ENCODE assay signal across 26 mouse cellular contexts in the genomic region with DNA sequence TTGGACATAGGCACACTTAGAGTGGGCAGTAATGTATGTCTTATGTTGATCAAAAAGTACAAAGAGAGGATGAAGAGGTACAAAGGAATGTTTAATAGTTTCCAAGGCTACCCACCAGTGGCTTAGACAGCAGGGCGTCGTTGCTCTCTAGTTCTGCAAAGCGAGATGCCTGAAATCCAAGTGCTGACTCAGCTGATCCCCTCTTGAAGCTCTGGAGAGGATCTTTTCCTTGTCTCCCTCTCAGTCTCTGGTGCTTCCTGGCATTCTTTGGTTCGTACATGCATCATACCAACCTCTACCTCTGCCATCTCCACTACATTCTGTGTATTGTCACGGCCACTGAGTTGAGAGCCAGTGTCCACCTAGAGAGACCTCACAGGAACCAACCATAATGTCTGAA.
A peak's percentile ranks its signal among the peaks of the same experiment; 100 is the strongest.
DNase-seq lines count a peak whose midpoint lies in the region; ATAC-seq and TF ChIP-seq lines count a peak whose summit lies in the region.
"Had no signal": no experiment of that assay in that cellular context is flagged by ENCODE, and none has a peak within 500 bp of the region (broad histone marks: within the 10 kb centered on the region; RNA-seq: fewer than 3 reads in every experiment).

No protein-coding gene starts in this region.

- H3K9ac ChIP-seq in forebrain, embryonic 14.5 days (ENCODE audit: low read length), result no peak overlapping the region
- no peak overlapping the region for H3K9ac ChIP-seq in forebrain, embryonic 12.5 days
- no peak overlapping the region for H3K9ac ChIP-seq in lung, embryonic 15.5 days
- H3K9ac ChIP-seq in lung, postnatal 0 days (replicated peaks; ENCODE audit: low read depth), result no peak overlapping the region
- no peak overlapping the region for H3K9ac ChIP-seq in ES-E14 (ENCODE audit: insufficient read depth, low read depth, low read length, poor library complexity, severe bottlenecking)
- H3K9ac ChIP-seq in forebrain, embryonic 16.5 days (replicated peaks; ENCODE audit: low read depth, low read length), result no peak overlapping the region
- H3K9ac ChIP-seq: embryonic facial prominence, embryonic 12.5 days; heart, embryonic 15.5 days; intestine, embryonic 15.5 days; limb, embryonic 13.5 days; midbrain, embryonic 15.5 days had no signal

- TF ChIP-seq CTCF in lung, postnatal 0 days (IDR thresholded peaks at IDR 0.05), result no peak

- TF ChIP-seq EP300 in lung, postnatal 0 days (IDR thresholded peaks at IDR 0.05), result no peak

- H3K4me1 ChIP-seq in forebrain, embryonic 14.5 days (ENCODE audit: control insufficient read depth, insufficient read depth, low read length), result peaks cover 29% of the 10 kb centered on the region
- H3K4me1 ChIP-seq in forebrain, embryonic 12.5 days, result peaks cover 34% of the 10 kb centered on the region
- peaks cover 58% of the 10 kb centered on the region for H3K4me1 ChIP-seq in lung, embryonic 15.5 days
- peaks cover 5% of the 10 kb centered on the region; the same call in 1 of the 2 replicates for H3K4me1 ChIP-seq in lung, postnatal 0 days (ENCODE audit: insufficient read depth, low read depth, low read length)
- H3K4me1 ChIP-seq in ES-E14 (ENCODE audit: control insufficient read depth in 2 of 2, insufficient read depth in 2 of 2, low read length in 2 of 2, poor library complexity in 1 of 2), result peaks cover 0 to 2% of the 10 kb centered on the region in 2 experiments; a peak in 1 of 4 replicates
- H3K4me1 ChIP-seq in forebrain, embryonic 16.5 days (replicated peaks; ENCODE audit: control insufficient read depth, insufficient read depth, low read length), result peaks cover 45% of the 10 kb centered on the region

- DNase-seq in forebrain, embryonic 14.5 days (ENCODE audit: low spot score), result no peak
- DNase-seq in lung, postnatal 0 days (ENCODE audit: low spot score), result no peak
- DNase-seq in ES-E14 (ENCODE audit: low read depth, low spot score), result no peak
- DNase-seq in urinary bladder, adult 2 months (ENCODE audit: low spot score), result no peak
- no peak for DNase-seq in cerebellum, adult 8-10 months
- DNase-seq: adrenal gland, adult 8-10 months; cerebellum, adult 9-10 months; cerebellum, postnatal 36 days; gastrocnemius, postnatal 25 days; heart, adult 11 months; kidney, adult 2 months; kidney, postnatal 4 days; lung, postnatal 14 days; right cerebral cortex, postnatal 4 days; thymus, postnatal 14 days had no signal

- no peaks in the 10 kb centered on the region for H3K27me3 ChIP-seq in forebrain, embryonic 14.5 days (replicated peaks; ENCODE audit: control insufficient read depth, insufficient read depth, low read length)
- H3K27me3 ChIP-seq in forebrain, embryonic 12.5 days, result no peaks in the 10 kb centered on the region
- H3K27me3 ChIP-seq in lung, embryonic 15.5 days, result no peaks in the 10 kb centered on the region
- H3K27me3 ChIP-seq in lung, postnatal 0 days (replicated peaks; ENCODE audit: insufficient read depth, low read length), result no peaks in the 10 kb centered on the region
- no peaks in the 10 kb centered on the region for H3K27me3 ChIP-seq in forebrain, embryonic 16.5 days (replicated peaks; ENCODE audit: control insufficient read depth, insufficient read depth, low read length)
- H3K27me3 ChIP-seq: heart, embryonic 15.5 days; intestine, embryonic 15.5 days; limb, embryonic 13.5 days; midbrain, embryonic 15.5 days had no signal

- no peak overlapping the region for H3K4me2 ChIP-seq in forebrain, embryonic 14.5 days (ENCODE audit: low read length)
- H3K4me2 ChIP-seq in forebrain, embryonic 12.5 days, result no peak overlapping the region
- H3K4me2 ChIP-seq in lung, embryonic 15.5 days, result no peak overlapping the region
- H3K4me2 ChIP-seq in lung, postnatal 0 days (replicated peaks; ENCODE audit: low read depth, low read length), result no peak overlapping the region
- no peak overlapping the region for H3K4me2 ChIP-seq in forebrain, embryonic 16.5 days (ENCODE audit: low read length)
- H3K4me2 ChIP-seq: embryonic facial prominence, embryonic 12.5 days; heart, embryonic 15.5 days; intestine, embryonic 15.5 days; limb, embryonic 13.5 days; liver, embryonic 11.5 days; midbrain, embryonic 15.5 days had no signal

- no peak for ATAC-seq in forebrain, embryonic 14.5 days
- no peak for ATAC-seq in forebrain, embryonic 12.5 days (ENCODE audit: low FRiP score)
- ATAC-seq in lung, embryonic 15.5 days (ENCODE audit: borderline replicate concordance, extremely low read depth, low FRiP score, low TSS enrichment), result no peak
- ATAC-seq in lung, postnatal 0 days, result no peak
- no peak for ATAC-seq in forebrain, embryonic 16.5 days
- ATAC-seq: intestine, embryonic 15.5 days; midbrain, embryonic 15.5 days had no signal

- in situ Hi-C loops in ES-E14 (cut with MboI; ENCODE audit: low sequenced_read_pairs in 2 of 2, unreplicated experiment in 2 of 2), result no loop called here

- peak overlapping the region; percentile 48; the same call in 1 of the 2 replicates for H3K27ac ChIP-seq in forebrain, embryonic 14.5 days (ENCODE audit: low read depth, low read length)
- no peak overlapping the region for H3K27ac ChIP-seq in forebrain, embryonic 12.5 days
- peak overlapping the region; percentile 42; the same call in 1 of the 2 replicates for H3K27ac ChIP-seq in lung, embryonic 15.5 days
- no peak overlapping the region for H3K27ac ChIP-seq in lung, postnatal 0 days (ENCODE audit: low read length)
- H3K27ac ChIP-seq in ES-E14 (ENCODE audit: insufficient read depth, low read depth, low read length, poor library complexity, severe bottlenecking), result no peak overlapping the region
- peak overlapping the region; percentile 34 for H3K27ac ChIP-seq in forebrain, embryonic 16.5 days (ENCODE audit: low read length)
- H3K27ac ChIP-seq: embryonic facial prominence, embryonic 12.5 days; heart, embryonic 10.5 days; heart, embryonic 15.5 days; intestine, embryonic 15.5 days; limb, embryonic 13.5 days; midbrain, embryonic 10.5 days; midbrain, embryonic 15.5 days had no signal

- H3K36me3 ChIP-seq in forebrain, embryonic 14.5 days (ENCODE audit: control insufficient read depth, insufficient read depth, low read length), result no peaks in the 10 kb centered on the region
- no peaks in the 10 kb centered on the region for H3K36me3 ChIP-seq in forebrain, embryonic 12.5 days (replicated peaks)
- no peaks in the 10 kb centered on the region for H3K36me3 ChIP-seq in lung, embryonic 15.5 days
- no peaks in the 10 kb centered on the region for H3K36me3 ChIP-seq in lung, postnatal 0 days (ENCODE audit: insufficient read depth, low read length)
- no peaks in the 10 kb centered on the region for H3K36me3 ChIP-seq in ES-E14 (ENCODE audit: control insufficient read depth, insufficient read depth, low read length, poor library complexity, severe bottlenecking)
- H3K36me3 ChIP-seq in forebrain, embryonic 16.5 days (ENCODE audit: control insufficient read depth, insufficient read depth), result no peaks in the 10 kb centered on the region
- H3K36me3 ChIP-seq: embryonic facial prominence, embryonic 12.5 days; heart, embryonic 10.5 days; heart, embryonic 15.5 days; intestine, embryonic 15.5 days; limb, embryonic 13.5 days; midbrain, embryonic 10.5 days; midbrain, embryonic 15.5 days had no signal

- H3K9me3 ChIP-seq in forebrain, embryonic 14.5 days (replicated peaks; ENCODE audit: control insufficient read depth, low read length), result no peaks in the 10 kb centered on the region
- H3K9me3 ChIP-seq in forebrain, embryonic 12.5 days, result no peaks in the 10 kb centered on the region
- no peaks in the 10 kb centered on the region for H3K9me3 ChIP-seq in lung, embryonic 15.5 days
- H3K9me3 ChIP-seq in lung, postnatal 0 days (ENCODE audit: low read length), result no peaks in the 10 kb centered on the region
- H3K9me3 ChIP-seq in ES-E14 (ENCODE audit: control insufficient read depth, insufficient read depth, low read depth, low read length), result no peaks in the 10 kb centered on the region
- H3K9me3 ChIP-seq in forebrain, embryonic 16.5 days (ENCODE audit: control insufficient read depth, low read length), result no peaks in the 10 kb centered on the region
- H3K9me3 ChIP-seq: embryonic facial prominence, embryonic 12.5 days; heart, embryonic 10.5 days; heart, embryonic 15.5 days; intestine, embryonic 15.5 days; limb, embryonic 13.5 days; midbrain, embryonic 10.5 days; midbrain, embryonic 15.5 days had no signal

- no peak overlapping the region for H3K4me3 ChIP-seq in forebrain, embryonic 14.5 days (ENCODE audit: low read depth, low read length)
- H3K4me3 ChIP-seq in forebrain, embryonic 12.5 days (replicated peaks), result no peak overlapping the region
- no peak overlapping the region for H3K4me3 ChIP-seq in lung, embryonic 15.5 days
- no peak overlapping the region for H3K4me3 ChIP-seq in lung, postnatal 0 days (ENCODE audit: low read depth, low read length)
- H3K4me3 ChIP-seq in ES-E14 (ENCODE audit: insufficient read depth in 1 of 2, low read depth in 1 of 2, low read length in 2 of 2, poor library complexity in 1 of 2, severe bottlenecking in 1 of 2), result no peak overlapping the region
- no peak overlapping the region for H3K4me3 ChIP-seq in forebrain, embryonic 16.5 days (replicated peaks; ENCODE audit: low read length)
- H3K4me3 ChIP-seq: embryonic facial prominence, embryonic 12.5 days; heart, embryonic 10.5 days; heart, embryonic 15.5 days; intestine, embryonic 15.5 days; limb, embryonic 13.5 days; midbrain, embryonic 10.5 days; midbrain, embryonic 15.5 days had no signal

- WGBS in forebrain, embryonic 14.5 days, result 81% methylated on average over 5 of the region's 5 CpGs
- 87% methylated on average over 5 of the region's 5 CpGs for WGBS in forebrain, embryonic 12.5 days
- 79% methylated on average over 5 of the region's 5 CpGs for WGBS in lung, embryonic 15.5 days
- WGBS in lung, postnatal 0 days, result 65% methylated on average over 5 of the region's 5 CpGs
- 80% methylated on average over 5 of the region's 5 CpGs for WGBS in forebrain, embryonic 16.5 days

TF ChIP-seq in ES-E14, 5 proteins besides CTCF, POLR2A, EP300 and RAD21:
- TF ChIP-seq ZC3H11A (IDR thresholded peaks at IDR 0.05; ENCODE audit: borderline replicate concordance, low read depth, low read length) (no peak), MAFK (IDR thresholded peaks at IDR 0.05; ENCODE audit: insufficient read depth, low read depth, low read length) (peak; percentile 78)

Comparison
In these comparisons a context has a peak if more than half of its experiments do, and no peak if none do; other contexts are left out.
1. H3K27ac ChIP-seq: peak in forebrain, embryonic 14.5 days (single experiment), lung, embryonic 15.5 days (single experiment) and forebrain, embryonic 16.5 days (single experiment); none in forebrain, embryonic 12.5 days (single experiment), lung, postnatal 0 days (single experiment) and ES-E14 (single experiment).